Mouse (Mus musculus) forebrain, embryonic 15.5 days (tissue): ENCODE data around the gene Frmpd4. TPM values are rescaled to one million over a fixed set of nuclear protein-coding genes. Genes with fewer than 3 reads are reported as not detected.

Experiments
- ATAC-seq: fragments of 200-750 bp; cut with Nextera tagmentation; replicated peaks from 2 replicates; pipeline ENCODE4 v1.8.0; 2017; ENCODE audit warnings: mild to moderate bottlenecking, moderate TSS enrichment, moderate library complexity
- H3K27ac ChIP-seq: fragments of 300-500 bp; sonication (generic); replicated peaks from 2 replicates; pipeline ENCODE4 v1.5.1; 2015; ENCODE audit warnings: mild to moderate bottlenecking, inconsistent platforms
- H3K27me3 ChIP-seq: fragments of 300-500 bp; sonication (generic); 2 replicates; pipeline ENCODE4 v1.6.1; 2015; ENCODE audit warnings: inconsistent platforms
- H3K36me3 ChIP-seq: fragments of 300-500 bp; sonication (generic); 2 replicates; pipeline ENCODE4 v1.6.1; 2015; ENCODE audit warnings: mild to moderate bottlenecking, inconsistent platforms
- H3K4me1 ChIP-seq: fragments of 300-500 bp; sonication (generic); 2 replicates; pipeline ENCODE4 v1.6.1; 2015; ENCODE audit warnings: inconsistent platforms
- H3K4me2 ChIP-seq: fragments of 300-500 bp; sonication (generic); replicated peaks from 2 replicates; pipeline ENCODE4 v1.6.1; 2015; ENCODE audit warnings: mild to moderate bottlenecking, inconsistent platforms
- H3K4me3 ChIP-seq: fragments of 300-500 bp; sonication (generic); 2 replicates; pipeline ENCODE4 v1.5.1; 2015; ENCODE audit warnings: mild to moderate bottlenecking, inconsistent platforms
- H3K9ac ChIP-seq: fragments of 300-500 bp; sonication (generic); replicated peaks from 2 replicates; pipeline ENCODE4 v1.6.1; 2015; ENCODE audit warnings: mild to moderate bottlenecking, inconsistent platforms
- H3K9me3 ChIP-seq: fragments of 300-500 bp; sonication (generic); 2 replicates; pipeline ENCODE4 v1.6.1; 2016; ENCODE audit warnings: inconsistent platforms
- WGBS: fragments of 180-500 bp; shearing (Covaris S2); methylation state at CpG from one replicate; pipeline ENCODE4 v1.1.7; 2015; ENCODE audit warnings: mixed read lengths; 5-methylcytosine and 5-hydroxymethylcytosine counted together
- polyA plus RNA-seq: library from polyadenylated mRNA; unstranded; fragments of >200 nt; fragmentation: Nextera tagmentation; extraction: Ambion mirVana; gene quantifications from 2 replicates; pipeline ENCODE4 v1.2.1, GENCODE M21; 2015

Frmpd4 gene
- polyA plus RNA-seq, result 0.84 and 0.89 TPM in 2 replicates

- Histone ChIP-seq H3K27me3 (no peaks in the 10 kb centered on the region), H3K4me1 (no peaks in the 10 kb centered on the region), H3K4me3 (no peak within 1 kb of the TSS), H3K9me3 (no peaks in the 10 kb centered on the region), H3K4me2 (no peak within 1 kb of the TSS), H3K27ac (no peak within 1 kb of the TSS), H3K9ac (no peak within 1 kb of the TSS), H3K36me3 (no peaks in the 10 kb centered on the region)
- no peak for ATAC-seq
- 67% methylated on average over 5 of the region's 5 CpGs for WGBS
These were observed at the start of gene Frmpd4 for GRCm38 (mm10) chrX:168577131-168577530. Gene Frmpd4, minus strand, starts transcription at chrX:168577231.

- no peak overlapping the region for H3K4me2 ChIP-seq
- 83% methylated on average over 5 of the region's 5 CpGs for WGBS
- H3K4me3 ChIP-seq, result no peak overlapping the region
- no peaks in the 10 kb centered on the region for H3K4me1 ChIP-seq
- no peak overlapping the region for H3K27ac ChIP-seq
- no peaks in the 10 kb centered on the region for H3K36me3 ChIP-seq
- no peak for ATAC-seq
- H3K9me3 ChIP-seq, result no peaks in the 10 kb centered on the region
- H3K27me3 ChIP-seq, result no peaks in the 10 kb centered on the region
- H3K9ac ChIP-seq, result no peak overlapping the region
These were observed 18.2 kb upstream of the Frmpd4 start for GRCm38 (mm10) chrX:168595193-168595592.

GRCm38 (mm10) chrX:168584303-168584702 lies 7.3 kb upstream of the Frmpd4 start:
- Histone ChIP-seq H3K4me1 (no peaks in the 10 kb centered on the region), H3K27me3 (no peaks in the 10 kb centered on the region), H3K27ac (no peak overlapping the region), H3K9ac (no peak overlapping the region), H3K4me3 (no peak overlapping the region), H3K4me2 (no peak overlapping the region), H3K36me3 (no peaks in the 10 kb centered on the region), H3K9me3 (no peaks in the 10 kb centered on the region)
- WGBS, result 83% methylated on average over 1 of the region's 1 CpGs
- no peak for ATAC-seq

- 59% methylated on average over 4 of the region's 4 CpGs for WGBS
- Histone ChIP-seq H3K27ac (no peak overlapping the region), H3K9me3 (no peaks in the 10 kb centered on the region), H3K4me3 (no peak overlapping the region), H3K4me2 (no peak overlapping the region), H3K36me3 (no peaks in the 10 kb centered on the region), H3K4me1 (no peaks in the 10 kb centered on the region), H3K9ac (no peak overlapping the region), H3K27me3 (no peaks in the 10 kb centered on the region)
- no peak for ATAC-seq
These were observed 5.2 kb downstream of the Frmpd4 start for GRCm38 (mm10) chrX:168571808-168572207.

- 84% methylated on average over 5 of the region's 5 CpGs for WGBS
- Histone ChIP-seq H3K4me2 (no peak overlapping the region), H3K9me3 (no peaks in the 10 kb centered on the region), H3K36me3 (no peaks in the 10 kb centered on the region), H3K4me1 (no peaks in the 10 kb centered on the region), H3K27ac (no peak overlapping the region), H3K27me3 (no peaks in the 10 kb centered on the region), H3K9ac (no peak overlapping the region), H3K4me3 (no peak overlapping the region)
- ATAC-seq, result no peak
These were observed 7.8 kb downstream of the Frmpd4 start for GRCm38 (mm10) chrX:168569231-168569630.

GRCm38 (mm10) chrX:168505254-168505653 lies 71.8 kb downstream of the Frmpd4 start:
- H3K27me3 ChIP-seq, result no peaks in the 10 kb centered on the region
- H3K36me3 ChIP-seq, result no peaks in the 10 kb centered on the region
- H3K4me2 ChIP-seq, result no peak overlapping the region
- ATAC-seq, result no peak
- no peaks in the 10 kb centered on the region for H3K4me1 ChIP-seq
- no peaks in the 10 kb centered on the region for H3K9me3 ChIP-seq
- H3K27ac ChIP-seq, result no peak overlapping the region
- H3K4me3 ChIP-seq, result no peak overlapping the region
- H3K9ac ChIP-seq, result no peak overlapping the region
- WGBS, result 77% methylated on average over 1 of the region's 1 CpGs

GRCm38 (mm10) chrX:168455233-168455632 lies 121.8 kb downstream of the Frmpd4 start:
- no peak overlapping the region for H3K4me3 ChIP-seq
- H3K9ac ChIP-seq, result no peak overlapping the region
- no peaks in the 10 kb centered on the region for H3K36me3 ChIP-seq
- no peaks in the 10 kb centered on the region for H3K27me3 ChIP-seq
- no peak for ATAC-seq
- 44% methylated on average over 2 of the region's 2 CpGs for WGBS
- H3K4me2 ChIP-seq, result no peak overlapping the region
- no peak overlapping the region for H3K27ac ChIP-seq
- H3K4me1 ChIP-seq, result no peaks in the 10 kb centered on the region
- no peaks in the 10 kb centered on the region for H3K9me3 ChIP-seq

- ATAC-seq, result no peak
These were observed 145.8 kb downstream of the Frmpd4 start for GRCm38 (mm10) chrX:168431206-168431605.

GRCm38 (mm10) chrX:168429814-168430213 lies 147.2 kb downstream of the Frmpd4 start:
- no peaks in the 10 kb centered on the region for H3K4me1 ChIP-seq
- H3K27ac ChIP-seq, result no peak overlapping the region
- H3K27me3 ChIP-seq, result no peaks in the 10 kb centered on the region
- no peaks in the 10 kb centered on the region for H3K9me3 ChIP-seq
- WGBS, result 87% methylated on average over 4 of the region's 4 CpGs
- ATAC-seq, result no peak
- H3K4me2 ChIP-seq, result no peak overlapping the region
- no peak overlapping the region for H3K4me3 ChIP-seq
- H3K36me3 ChIP-seq, result no peaks in the 10 kb centered on the region
- no peak overlapping the region for H3K9ac ChIP-seq

More at GRCm38 (mm10) chrX:168431206-168431605, 145.8 kb downstream of the Frmpd4 start:
- Histone ChIP-seq H3K27me3 (no peaks in the 10 kb centered on the region), H3K36me3 (no peaks in the 10 kb centered on the region), H3K9me3 (no peaks in the 10 kb centered on the region), H3K4me1 (no peaks in the 10 kb centered on the region), H3K9ac (no peak overlapping the region), H3K4me2 (no peak overlapping the region), H3K27ac (no peak overlapping the region), H3K4me3 (no peak overlapping the region)
- whole genome bisulfite sequencing, result 76% methylated on average over 1 of the region's 1 CpGs

- WGBS, result 27% methylated on average over 3 of the region's 3 CpGs
- H3K36me3 ChIP-seq, result no peaks in the 10 kb centered on the region
- no peak for ATAC-seq
- no peaks in the 10 kb centered on the region for H3K4me1 ChIP-seq
- no peaks in the 10 kb centered on the region for H3K27me3 ChIP-seq
- no peaks in the 10 kb centered on the region for H3K9me3 ChIP-seq
- no peak overlapping the region for H3K27ac ChIP-seq
- no peak overlapping the region for H3K9ac ChIP-seq
- H3K4me2 ChIP-seq, result no peak overlapping the region
- H3K4me3 ChIP-seq, result no peak overlapping the region
These were observed 161.6 kb downstream of the Frmpd4 start for GRCm38 (mm10) chrX:168415403-168415802.

GRCm38 (mm10) chrX:168403512-168403911 lies 173.5 kb downstream of the Frmpd4 start:
- 93% methylated on average over 2 of the region's 2 CpGs for WGBS
- no peak overlapping the region for H3K4me2 ChIP-seq
- ATAC-seq, result no peak

GRCm38 (mm10) chrX:168350431-168350830 lies 226.6 kb downstream of the Frmpd4 start:
- Histone ChIP-seq H3K27ac (no peak overlapping the region), H3K4me3 (no peak overlapping the region), H3K4me1 (no peaks in the 10 kb centered on the region), H3K36me3 (no peaks in the 10 kb centered on the region), H3K27me3 (no peaks in the 10 kb centered on the region), H3K9ac (no peak overlapping the region), H3K4me2 (no peak overlapping the region), H3K9me3 (no peaks in the 10 kb centered on the region)
- no peak for ATAC-seq
- WGBS, result 79% methylated on average over 2 of the region's 2 CpGs

More at GRCm38 (mm10) chrX:168403512-168403911, 173.5 kb downstream of the Frmpd4 start:
- Histone ChIP-seq H3K36me3 (no peaks in the 10 kb centered on the region), H3K27me3 (no peaks in the 10 kb centered on the region), H3K4me3 (no peak overlapping the region), H3K9me3 (no peaks in the 10 kb centered on the region), H3K4me1 (no peaks in the 10 kb centered on the region), H3K9ac (no peak overlapping the region), H3K27ac (no peak overlapping the region)
